Mouse (Mus musculus): ENCODE measurements around the gene Cngb1. TPM values are rescaled to one million over a fixed set of nuclear protein-coding genes. Genes with fewer than 3 reads are reported as not detected.

Cngb1 gene
- polyA plus RNA-seq, 1 experiment from 2014 or later, result 0.43 TPM

DNA sequence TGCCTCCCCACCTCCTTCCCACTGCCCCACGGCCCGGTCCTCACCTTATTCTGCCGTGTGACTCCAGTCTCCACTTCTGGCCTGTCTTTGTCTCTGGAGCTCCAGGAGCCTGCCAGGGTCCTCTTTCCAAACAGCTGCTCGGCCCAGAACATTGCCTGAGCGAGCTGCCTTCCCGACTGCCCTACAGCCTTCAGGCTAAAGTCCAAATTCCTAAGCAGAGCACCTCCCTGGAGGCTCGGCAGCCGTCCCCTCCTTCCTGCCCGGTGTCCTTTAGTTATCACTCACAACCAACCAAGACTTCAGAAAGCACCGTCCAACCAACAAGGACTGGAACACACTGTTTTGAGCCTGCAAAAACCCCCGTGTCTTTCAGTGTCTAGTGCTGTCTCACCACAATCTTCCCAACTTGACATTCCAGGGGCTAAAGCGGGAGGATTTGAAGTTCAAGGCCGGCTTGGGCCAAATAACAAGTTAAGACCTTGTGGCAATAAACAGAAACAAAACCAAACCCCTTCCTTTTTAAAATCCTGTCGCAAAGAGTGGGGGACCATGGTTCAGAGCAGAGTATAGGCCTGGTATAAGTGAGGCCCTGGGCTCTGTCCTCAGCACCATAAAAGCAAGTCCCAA is 103.6 kb downstream of the Cngb1 start, which contains the start of gene Kifc3:
Gene Kifc3 (minus strand): TSS at position 164 of the 627 bp plus-strand sequence.
- Histone ChIP-seq H3K4me2 (no peak within 1 kb of the TSS), H3K4me3 (no peak within 1 kb of the TSS), H3K9me3 (replicated peaks) (no peaks in the 10 kb centered on the region), H3K27me3 (no peaks in the 10 kb centered on the region), H3K27ac (no peak within 1 kb of the TSS), H3K36me3 (ENCODE audit: poor library complexity, severe bottlenecking) (no peaks in the 10 kb centered on the region), H3K4me1 (peaks cover 16% of the 10 kb centered on the region), H3K9ac (no peak within 1 kb of the TSS)
- no peak for ATAC-seq
- 75% methylated on average over 14 of the region's 14 CpGs for WGBS

DNA sequence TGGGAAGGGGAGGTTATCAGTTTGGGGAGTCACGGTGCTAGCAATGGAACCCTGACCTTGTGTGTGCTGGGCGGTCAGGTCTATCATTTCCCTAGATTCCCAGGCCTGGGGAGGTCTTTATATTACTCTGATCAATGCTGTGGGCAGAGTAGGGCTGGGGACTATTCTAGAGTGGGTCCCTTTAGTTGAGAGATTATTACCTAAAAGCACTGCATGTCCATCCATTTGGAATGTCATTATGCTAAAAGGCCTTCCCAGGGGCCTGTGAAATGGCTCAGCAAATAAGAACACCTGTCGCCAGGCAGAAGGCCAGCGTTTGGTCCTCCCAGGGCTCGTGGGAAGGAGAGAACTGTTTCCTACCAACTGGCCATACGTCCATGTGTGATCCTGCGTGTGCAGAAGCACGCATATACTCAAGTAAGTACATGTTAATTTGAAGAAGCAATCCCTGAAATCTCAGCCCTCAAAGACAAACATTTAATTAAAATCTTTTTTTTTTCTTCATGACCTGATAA is 104.3 kb downstream of the Cngb1 start:
- no peak overlapping the region for H3K27ac ChIP-seq
- H3K9ac ChIP-seq, result no peak overlapping the region
- no peak overlapping the region for H3K4me2 ChIP-seq
- H3K36me3 ChIP-seq (ENCODE audit: poor library complexity, severe bottlenecking), result no peaks in the 10 kb centered on the region
- H3K9me3 ChIP-seq (replicated peaks), result no peaks in the 10 kb centered on the region
- 79% methylated on average over 8 of the region's 8 CpGs for WGBS
- H3K4me3 ChIP-seq, result no peak overlapping the region
- ATAC-seq, result no peak
- H3K4me1 ChIP-seq, result peaks cover 16% of the 10 kb centered on the region
- H3K27me3 ChIP-seq, result no peaks in the 10 kb centered on the region

DNA sequence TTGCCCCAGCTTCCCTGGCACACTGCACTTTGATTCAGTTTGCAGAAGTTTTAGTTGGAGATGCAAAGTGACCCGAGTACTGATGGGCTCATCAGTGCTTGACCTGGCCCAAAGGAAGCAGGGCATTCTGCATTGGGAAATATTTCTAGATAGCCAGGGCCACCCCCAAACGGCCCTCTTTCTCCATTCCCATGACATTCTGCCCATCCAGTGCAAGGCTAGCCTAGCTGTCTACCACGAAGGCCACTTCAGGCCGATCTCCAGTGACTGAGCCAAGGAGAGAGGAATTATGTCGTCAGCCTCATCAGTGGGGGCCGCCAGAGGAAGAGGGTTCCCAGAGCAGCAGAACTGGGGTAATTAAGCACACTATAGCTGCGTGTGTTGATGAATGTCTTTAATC is 104.9 kb downstream of the Cngb1 start:
- no peak for ATAC-seq
- Histone ChIP-seq H3K4me1 (peaks cover 16% of the 10 kb centered on the region), H3K27ac (no peak overlapping the region), H3K27me3 (no peaks in the 10 kb centered on the region), H3K9me3 (replicated peaks) (no peaks in the 10 kb centered on the region), H3K36me3 (ENCODE audit: poor library complexity, severe bottlenecking) (no peaks in the 10 kb centered on the region), H3K4me2 (no peak overlapping the region), H3K4me3 (no peak overlapping the region), H3K9ac (no peak overlapping the region)
- 53% methylated on average over 7 of the region's 7 CpGs for WGBS

GRCm38 (mm10) chr8:95200001-95200405 is 106.4 kb downstream of the Cngb1 start:
- H3K27me3 ChIP-seq, result no peaks in the 10 kb centered on the region
- ATAC-seq, result no peak
- no peak overlapping the region for H3K4me3 ChIP-seq
- no peaks in the 10 kb centered on the region for H3K36me3 ChIP-seq (ENCODE audit: poor library complexity, severe bottlenecking)
- no peak overlapping the region for H3K27ac ChIP-seq
- H3K4me1 ChIP-seq, result peaks cover 6% of the 10 kb centered on the region; the same call in 1 of the 2 replicates
- 78% methylated on average over 9 of the region's 9 CpGs for WGBS
- no peaks in the 10 kb centered on the region for H3K9me3 ChIP-seq (replicated peaks)
- H3K4me2 ChIP-seq, result no peak overlapping the region
- no peak overlapping the region for H3K9ac ChIP-seq

DNA sequence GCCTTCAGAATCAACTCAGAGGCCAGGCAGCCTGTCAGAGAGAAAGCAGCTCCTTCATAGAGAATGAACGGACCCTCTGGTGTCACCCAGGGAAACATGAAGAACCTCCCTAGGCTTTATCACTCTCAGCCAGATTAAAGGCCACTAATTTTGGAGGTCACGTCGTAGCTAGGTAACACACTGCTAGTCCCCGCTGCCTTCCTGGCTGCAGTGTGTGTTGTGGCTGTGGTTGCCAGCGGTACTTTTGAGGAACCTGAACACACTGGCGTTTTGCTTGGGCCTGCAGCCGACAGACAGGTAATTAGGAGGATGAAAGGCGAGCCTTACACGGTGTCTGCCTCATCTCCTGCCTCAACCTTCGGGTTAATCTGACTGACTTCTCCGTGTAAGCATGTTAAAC is 110.7 kb downstream of the Cngb1 start:
- Histone ChIP-seq H3K9me3 (replicated peaks) (no peaks in the 10 kb centered on the region), H3K4me1 (no peaks in the 10 kb centered on the region), H3K27me3 (no peaks in the 10 kb centered on the region), H3K36me3 (ENCODE audit: poor library complexity, severe bottlenecking) (no peaks in the 10 kb centered on the region), H3K4me3 (no peak overlapping the region), H3K27ac (no peak overlapping the region), H3K4me2 (no peak overlapping the region), H3K9ac (no peak overlapping the region)
- 80% methylated on average over 11 of the region's 11 CpGs for WGBS
- ATAC-seq, result no peak

GRCm38 (mm10) chr8:95191497-95192175 is 114.7 kb downstream of the Cngb1 start:
- Histone ChIP-seq H3K9me3 (replicated peaks) (no peaks in the 10 kb centered on the region), H3K9ac (no peak overlapping the region), H3K27ac (no peak overlapping the region), H3K4me2 (no peak overlapping the region), H3K4me1 (no peaks in the 10 kb centered on the region), H3K36me3 (ENCODE audit: poor library complexity, severe bottlenecking) (no peaks in the 10 kb centered on the region), H3K27me3 (no peaks in the 10 kb centered on the region), H3K4me3 (no peak overlapping the region)
- 92% methylated on average over 9 of the region's 9 CpGs for WGBS
- ATAC-seq, result no peak

Other genes with a start within 250 kb of the Cngb1 start
- gene Katnb1, start 225.4 kb downstream of the Cngb1 start, polyA plus RNA-seq (2015; fragmentation: Nextera tagmentation; extraction: Ambion mirVana), result 37.2 and 40.0 TPM in 2 replicates
- gene Kifc3, start 103.8 kb downstream of the Cngb1 start, polyA plus RNA-seq (2015; fragmentation: Nextera tagmentation; extraction: Ambion mirVana), result 8.2 and 8.3 TPM in 2 replicates
- gene Tepp, start 4.0 kb upstream of the Cngb1 start, polyA plus RNA-seq (2015; fragmentation: Nextera tagmentation; extraction: Ambion mirVana), result 0.39 and 1.1 TPM in 2 replicates
- 15.3 and 16.0 TPM in 2 replicates for gene Zfp319, start 25.4 kb upstream of the Cngb1 start, polyA plus RNA-seq (2015; fragmentation: Nextera tagmentation; extraction: Ambion mirVana)
- gene Usb1, start 25.7 kb upstream of the Cngb1 start, polyA plus RNA-seq (2015; fragmentation: Nextera tagmentation; extraction: Ambion mirVana), result 43.7 and 45.8 TPM in 2 replicates
- 10.9 and 11.2 TPM in 2 replicates for gene Mmp15, start 45.7 kb upstream of the Cngb1 start, polyA plus RNA-seq (2015; fragmentation: Nextera tagmentation; extraction: Ambion mirVana)
- gene Cfap20, start 128.3 kb upstream of the Cngb1 start, polyA plus RNA-seq (2015; fragmentation: Nextera tagmentation; extraction: Ambion mirVana), result 144 and 148 TPM in 2 replicates
- gene Csnk2a2, start 183.5 kb upstream of the Cngb1 start, polyA plus RNA-seq (2015; fragmentation: Nextera tagmentation; extraction: Ambion mirVana), result 11.7 and 12.7 TPM in 2 replicates
- gene Ccdc113, start 227.5 kb upstream of the Cngb1 start, polyA plus RNA-seq (2015; fragmentation: Nextera tagmentation; extraction: Ambion mirVana), result 1.2 and 1.6 TPM in 2 replicates

All from forebrain, embryonic 13.5 days (tissue).